Mouse (Mus musculus) olfactory bulb, adult 2 months (tissue): Measurements from ENCODE around the gene Prex1.

Source experiments
- CTCF ChIP-seq: fragments of 200-500 bp; IDR thresholded peaks from 2 replicates; pipeline ENCODE4 v1.5.1; 2012; ENCODE audit warnings: low read depth, mild to moderate bottlenecking, low read length, moderate library complexity; ENCODE audit not compliant: insufficient read depth
- POLR2A ChIP-seq: fragments of 200-500 bp; IDR thresholded peaks from 2 replicates; pipeline ENCODE4 v1.6.1; 2012; ENCODE audit warnings: mild to moderate bottlenecking, low read depth, low read length, moderate library complexity; ENCODE audit not compliant: insufficient read depth

DNA sequence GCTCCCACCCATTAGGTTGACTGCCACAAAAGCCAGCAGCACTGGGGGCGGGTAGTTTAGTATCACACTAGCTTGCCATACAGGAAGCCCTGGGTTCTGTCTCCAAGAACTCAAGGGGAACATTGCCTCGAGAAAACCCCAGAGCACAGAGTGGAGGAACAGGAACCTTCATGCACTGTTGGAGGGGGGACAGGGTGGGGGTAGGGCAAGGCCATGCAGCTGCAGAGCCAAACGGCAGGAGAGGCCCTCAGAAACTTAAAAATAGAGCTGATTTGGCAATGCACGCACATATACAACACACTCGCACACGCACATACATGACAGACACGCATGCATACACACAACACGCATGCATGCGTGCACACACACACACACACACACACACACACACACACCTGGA is 32.2 kb upstream of the Prex1 start:
- TF ChIP-seq CTCF (no peak), POLR2A (no peak)
